Mouse (Mus musculus): Measurements from ENCODE around the gene Entpd7. TPM values are rescaled to one million over a fixed set of nuclear protein-coding genes. Genes with fewer than 3 reads are reported as not detected.

Gene Entpd7
- polyA plus RNA-seq, 1 experiment from 2014 or later, result 11.3 TPM

- no peak for DNase-seq (ENCODE audit: low spot score)
- WGBS, result 88% methylated on average over 15 of the region's 15 CpGs
- Histone ChIP-seq H3K4me3 (replicated peaks; ENCODE audit: low read depth, low read length) (no peak overlapping the region), H3K27ac (no peak overlapping the region), H3K4me2 (ENCODE audit: low read length) (no peak overlapping the region), H3K27me3 (ENCODE audit: insufficient read depth, low read length) (no peaks in the 10 kb centered on the region), H3K9ac (ENCODE audit: low read depth, low read length) (no peak overlapping the region), H3K9me3 (replicated peaks; ENCODE audit: low read length) (no peaks in the 10 kb centered on the region), H3K4me1 (replicated peaks; ENCODE audit: insufficient read depth, low read length) (no peaks in the 10 kb centered on the region), H3K36me3 (ENCODE audit: insufficient read depth, low read length) (peaks cover 30% of the 10 kb centered on the region; the same call in 1 of the 2 replicates)
- TF ChIP-seq CTCF (IDR thresholded peaks at IDR 0.05; ENCODE audit: low read depth), result no peak
- 0 out of 2 replicates have a peak, but pooled peaks have one; percentile 48 for ATAC-seq (replicated peaks; ENCODE audit: low FRiP score, low read depth)
Measured at GRCm38 (mm10) chr19:43726510-43727146, 37.2 kb downstream of the Entpd7 start.

DNA sequence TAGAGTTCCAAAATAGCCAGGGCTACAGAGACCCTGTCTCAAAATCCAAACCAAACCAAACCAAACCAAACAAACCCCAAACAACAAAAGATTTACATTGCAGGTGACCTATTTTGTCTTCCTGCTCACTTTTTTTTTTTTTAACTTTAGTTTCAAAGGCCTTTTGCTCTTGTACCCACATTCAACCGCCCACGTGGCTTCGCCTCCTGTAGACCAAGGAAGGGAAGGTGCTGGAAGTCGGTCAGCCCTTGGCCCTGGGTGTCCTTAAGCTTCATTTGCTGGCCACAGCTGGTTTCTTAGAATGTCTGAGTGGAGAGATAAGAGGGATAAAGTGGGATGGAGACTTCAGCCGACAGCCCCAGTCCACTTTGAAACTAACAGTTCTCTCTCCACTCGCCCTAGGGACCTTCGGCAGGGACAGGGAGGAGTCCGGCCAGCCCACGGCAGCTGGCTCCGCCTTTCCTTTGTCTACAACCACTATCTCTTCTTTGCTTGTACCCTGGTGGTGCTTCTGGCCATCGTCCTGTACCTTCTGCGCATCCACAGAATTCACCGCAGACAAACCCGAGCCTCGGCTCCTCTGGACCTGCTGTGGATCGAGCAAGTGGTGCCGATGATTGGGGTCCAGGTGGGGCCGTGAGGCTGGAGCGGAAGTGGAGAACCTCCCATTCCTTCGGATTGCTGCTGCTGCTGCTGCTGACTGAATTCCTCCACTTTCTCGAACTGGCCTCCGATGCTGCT, 40.0 kb downstream of the Entpd7 start:
- no peak for TF ChIP-seq CTCF (IDR thresholded peaks at IDR 0.05; ENCODE audit: low read depth)
- Histone ChIP-seq H3K4me3 (replicated peaks; ENCODE audit: low read depth, low read length) (peak overlapping the region; percentile 15), H3K27ac (peak overlapping the region; percentile 8; the same call in 1 of the 2 replicates), H3K9ac (ENCODE audit: low read depth, low read length) (no peak overlapping the region), H3K36me3 (ENCODE audit: insufficient read depth, low read length) (peaks cover 31% of the 10 kb centered on the region; the same call in 1 of the 2 replicates), H3K4me1 (replicated peaks; ENCODE audit: insufficient read depth, low read length) (no peaks in the 10 kb centered on the region), H3K4me2 (ENCODE audit: low read length) (peak overlapping the region; percentile 35), H3K27me3 (ENCODE audit: insufficient read depth, low read length) (no peaks in the 10 kb centered on the region), H3K9me3 (replicated peaks; ENCODE audit: low read length) (no peaks in the 10 kb centered on the region)
- DNase-seq (ENCODE audit: low spot score) (peak; percentile 59), ATAC-seq (replicated peaks; ENCODE audit: low FRiP score, low read depth) (peak; percentile 43; the same call in 1 of the 2 replicates)
- WGBS, result 55% methylated on average over 22 of the region's 22 CpGs

GRCm38 (mm10) chr19:43730037-43730428, 40.6 kb downstream of the Entpd7 start:
- peak overlapping the region; percentile 15; the same call in 1 of the 2 replicates for H3K4me3 ChIP-seq (replicated peaks; ENCODE audit: low read depth, low read length)
- no peaks in the 10 kb centered on the region for H3K27me3 ChIP-seq (ENCODE audit: insufficient read depth, low read length)
- H3K9ac ChIP-seq (ENCODE audit: low read depth, low read length), result no peak overlapping the region
- H3K4me2 ChIP-seq (ENCODE audit: low read length), result peak overlapping the region; percentile 35
- DNase-seq (ENCODE audit: low spot score) (peak; percentile 62), ATAC-seq (replicated peaks; ENCODE audit: low FRiP score, low read depth) (no peak)
- WGBS, result 38% methylated on average over 8 of the region's 8 CpGs
- peaks cover 34% of the 10 kb centered on the region; the same call in 1 of the 2 replicates for H3K36me3 ChIP-seq (ENCODE audit: insufficient read depth, low read length)
- H3K9me3 ChIP-seq (replicated peaks; ENCODE audit: low read length), result no peaks in the 10 kb centered on the region
- no peak for TF ChIP-seq CTCF (IDR thresholded peaks at IDR 0.05; ENCODE audit: low read depth)
- H3K4me1 ChIP-seq (replicated peaks; ENCODE audit: insufficient read depth, low read length), result no peaks in the 10 kb centered on the region
- peak overlapping the region; percentile 8; the same call in 1 of the 2 replicates for H3K27ac ChIP-seq

DNA sequence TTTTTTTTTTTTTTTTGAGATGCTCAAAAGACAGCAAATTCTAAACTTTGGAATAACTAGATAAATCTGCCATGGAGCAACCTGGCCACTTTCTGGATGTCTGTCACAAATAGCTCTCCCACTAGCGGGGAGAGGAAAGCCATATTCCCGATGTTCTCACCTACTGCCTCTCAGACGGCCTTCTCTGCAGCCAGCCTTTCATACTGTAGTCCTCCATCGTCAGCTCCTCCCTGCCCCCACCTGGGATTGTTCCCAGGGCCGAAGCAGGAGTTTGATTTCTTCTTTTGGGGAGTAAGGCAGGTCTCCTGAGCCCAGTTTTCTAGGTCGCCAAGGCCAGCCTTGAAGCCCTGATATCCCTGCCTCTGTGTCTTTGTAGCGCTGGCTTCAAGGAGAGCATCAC, 41.7 kb downstream of the Entpd7 start:
- Histone ChIP-seq H3K4me1 (replicated peaks; ENCODE audit: insufficient read depth, low read length) (no peaks in the 10 kb centered on the region), H3K9ac (ENCODE audit: low read depth, low read length) (no peak overlapping the region), H3K27me3 (ENCODE audit: insufficient read depth, low read length) (no peaks in the 10 kb centered on the region), H3K9me3 (replicated peaks; ENCODE audit: low read length) (no peaks in the 10 kb centered on the region), H3K36me3 (ENCODE audit: insufficient read depth, low read length) (peaks cover 32% of the 10 kb centered on the region), H3K27ac (no peak overlapping the region), H3K4me2 (ENCODE audit: low read length) (no peak overlapping the region), H3K4me3 (replicated peaks; ENCODE audit: low read depth, low read length) (no peak overlapping the region)
- no peak for ATAC-seq (replicated peaks; ENCODE audit: low FRiP score, low read depth)
- no peak for DNase-seq (ENCODE audit: low spot score)
- TF ChIP-seq CTCF (IDR thresholded peaks at IDR 0.05; ENCODE audit: low read depth), result no peak
- 71% methylated on average over 7 of the region's 7 CpGs for WGBS

- H3K9me3 ChIP-seq (replicated peaks; ENCODE audit: low read length), result no peaks in the 10 kb centered on the region
- H3K4me3 ChIP-seq (replicated peaks; ENCODE audit: low read depth, low read length), result no peak overlapping the region
- WGBS, result 95% methylated on average over 10 of the region's 10 CpGs
- H3K4me1 ChIP-seq (replicated peaks; ENCODE audit: insufficient read depth, low read length), result no peaks in the 10 kb centered on the region
- H3K27ac ChIP-seq, result no peak overlapping the region
- ATAC-seq (replicated peaks; ENCODE audit: low FRiP score, low read depth), result no peak
- H3K27me3 ChIP-seq (ENCODE audit: insufficient read depth, low read length), result no peaks in the 10 kb centered on the region
- DNase-seq (ENCODE audit: low spot score), result no peak
- peaks cover 49% of the 10 kb centered on the region for H3K36me3 ChIP-seq (ENCODE audit: insufficient read depth, low read length)
- TF ChIP-seq CTCF (IDR thresholded peaks at IDR 0.05; ENCODE audit: low read depth), result no peak
- H3K4me2 ChIP-seq (ENCODE audit: low read length), result no peak overlapping the region
- H3K9ac ChIP-seq (ENCODE audit: low read depth, low read length), result no peak overlapping the region
Measured at GRCm38 (mm10) chr19:43738409-43738808, 48.9 kb downstream of the Entpd7 start.

DNA sequence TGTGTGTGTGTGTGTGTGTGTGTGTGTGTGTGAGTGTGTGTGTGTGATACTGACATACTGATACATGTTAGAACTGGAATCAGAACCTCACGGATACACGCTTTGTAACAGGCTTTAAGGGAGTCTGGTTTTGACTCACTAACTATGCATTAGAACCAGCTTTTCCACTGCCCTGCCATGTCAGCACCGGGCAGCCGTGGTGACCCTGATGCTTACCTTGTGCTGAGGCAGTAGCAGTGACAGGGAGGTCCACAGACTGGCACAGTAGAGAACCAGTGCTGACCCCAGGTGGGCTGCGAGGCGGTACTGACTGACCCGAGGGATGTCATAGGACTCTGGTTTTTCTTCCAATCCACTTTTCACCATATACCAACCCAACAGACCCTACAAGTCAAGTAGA, 53.9 kb downstream of the Entpd7 start:
- Histone ChIP-seq H3K27ac (no peak overlapping the region), H3K27me3 (ENCODE audit: insufficient read depth, low read length) (no peaks in the 10 kb centered on the region), H3K9ac (ENCODE audit: low read depth, low read length) (no peak overlapping the region), H3K36me3 (ENCODE audit: insufficient read depth, low read length) (peaks cover 43% of the 10 kb centered on the region), H3K9me3 (replicated peaks; ENCODE audit: low read length) (no peaks in the 10 kb centered on the region), H3K4me3 (replicated peaks; ENCODE audit: low read depth, low read length) (no peak overlapping the region), H3K4me1 (replicated peaks; ENCODE audit: insufficient read depth, low read length) (no peaks in the 10 kb centered on the region), H3K4me2 (ENCODE audit: low read length) (no peak overlapping the region)
- ATAC-seq (replicated peaks; ENCODE audit: low FRiP score, low read depth) (no peak), DNase-seq (ENCODE audit: low spot score) (no peak)
- 94% methylated on average over 7 of the region's 7 CpGs for WGBS
- TF ChIP-seq CTCF (IDR thresholded peaks at IDR 0.05; ENCODE audit: low read depth), result no peak
